Mouse (Mus musculus) embryonic facial prominence, embryonic 12.5 days (tissue): Measurements from ENCODE around the gene Slc25a18. TPM values are rescaled to one million over a fixed set of nuclear protein-coding genes. Genes with fewer than 3 reads are reported as not detected.

ENCODE experiments used
- microRNA-seq: library from miRNA; unstranded; fragments of <30 nt; microRNA quantifications from one replicate; pipeline ENCODE4, GENCODE M21; 2017
- polyA plus RNA-seq: library from polyadenylated mRNA; unstranded; fragments of >200 nt; fragmentation: Nextera tagmentation; extraction: Ambion mirVana; gene quantifications from 2 replicates; pipeline ENCODE4 v1.2.1, GENCODE M21; 2016

Gene Slc25a18
- polyA plus RNA-seq, 1 experiment from 2014 or later: 0.24 TPM

Small RNAs within 50 kb of the gene (microRNA-seq; reads per million reads assigned to microRNA genes)
- gene Gm25193: not detected

Other genes starting within 250 kb of the Slc25a18 start
- 19.4 and 22.9 TPM in 2 replicates for gene Hdhd5, start 242.3 kb upstream of the Slc25a18 start, polyA plus RNA-seq
- 4.8 and 6.4 TPM in 2 replicates for gene Cecr2, start 107.2 kb upstream of the Slc25a18 start, polyA plus RNA-seq
- gene Atp6v1e1, start 49.2 kb downstream of the Slc25a18 start, polyA plus RNA-seq: 121 TPM in 2 replicates
- gene Bcl2l13, start 62.6 kb downstream of the Slc25a18 start, polyA plus RNA-seq: 37.1 TPM in 2 replicates
- 17.7 and 19.1 TPM in 2 replicates for gene Bid, start 143.3 kb downstream of the Slc25a18 start, polyA plus RNA-seq